Mouse (Mus musculus) heart, postnatal 0 days (tissue): Measurements from ENCODE around the gene Hmgcl. TPM values are rescaled to one million over a fixed set of nuclear protein-coding genes. Genes with fewer than 3 reads are reported as not detected.
A peak's percentile ranks its signal among the peaks of the same experiment; 100 is the strongest.

ENCODE experiments used
- ATAC-seq: fragments of 200-750 bp; cut with Nextera tagmentation; 2 replicates; pipeline ENCODE4 v1.8.0; 2017; ENCODE audit warnings: low read depth, moderate number of reproducible peaks, moderate library complexity; ENCODE audit not compliant: insufficient read depth
- DNase-seq: peaks from one replicate; pipeline ENCODE4 v3.0.0-alpha.2; 2016; ENCODE audit warnings: low spot score
- H3K27ac ChIP-seq: fragments of 300-500 bp; sonication (generic); 2 replicates; pipeline ENCODE4 v1.5.1; 2014; ENCODE audit warnings: low read depth, mild to moderate bottlenecking
- H3K27me3 ChIP-seq: fragments of 300-500 bp; sonication (generic); 2 replicates; pipeline ENCODE4 v1.6.1; 2014; ENCODE audit warnings: low read length, mixed read lengths; ENCODE audit not compliant: control insufficient read depth, insufficient read depth
- H3K36me3 ChIP-seq: fragments of 300-500 bp; sonication (generic); replicated peaks from 2 replicates; pipeline ENCODE4 v1.6.1; 2014; ENCODE audit warnings: low read length, mixed read lengths; ENCODE audit not compliant: control insufficient read depth, insufficient read depth
- H3K4me1 ChIP-seq: fragments of 300-500 bp; sonication (generic); 2 replicates; pipeline ENCODE4 v1.6.1; 2014; ENCODE audit warnings: antibody characterized with exemption; ENCODE audit not compliant: control insufficient read depth, insufficient read depth
- H3K4me2 ChIP-seq: fragments of 300-500 bp; sonication (generic); 2 replicates; pipeline ENCODE4 v1.6.1; 2014; ENCODE audit warnings: low read depth, mild to moderate bottlenecking, low read length, moderate library complexity
- H3K4me3 ChIP-seq: fragments of 300-500 bp; sonication (generic); 2 replicates; pipeline ENCODE4 v1.5.1; 2014; ENCODE audit warnings: low read depth, low read length
- H3K9ac ChIP-seq: fragments of 300-500 bp; sonication (generic); replicated peaks from 2 replicates; pipeline ENCODE4 v1.6.1; 2014; ENCODE audit warnings: low read depth, low read length, mixed read lengths
- H3K9me3 ChIP-seq: fragments of 300-500 bp; sonication (generic); replicated peaks from 2 replicates; pipeline ENCODE4 v1.6.1; 2016; ENCODE audit warnings: low read length; ENCODE audit not compliant: control insufficient read depth
- CTCF ChIP-seq: IDR thresholded peaks from 2 replicates; pipeline ENCODE4 v1.5.1; 2016; ENCODE audit warnings: antibody characterized with exemption, control low read depth, low read depth
- EP300 ChIP-seq: IDR thresholded peaks from 2 replicates; pipeline ENCODE4 v1.6.1; 2016; ENCODE audit warnings: antibody characterized with exemption, low read depth
- WGBS: fragments of 180-500 bp; shearing (Covaris S2); extraction: QIAGEN DNeasy Blood & Tissue Kit; methylation state at CpG from one replicate; pipeline ENCODE4 v1.1.7; 2014; 5-methylcytosine and 5-hydroxymethylcytosine counted together
- polyA plus RNA-seq: library from polyadenylated mRNA; unstranded; fragments of >200 nt; fragmentation: Nextera tagmentation; extraction: Ambion mirVana; gene quantifications from 2 replicates; pipeline ENCODE4 v1.2.1, GENCODE M21; 2015
- total RNA-seq: library from RNA; depleted of rRNA; stranded (reverse); fragments of >200 nt; gene quantifications from 2 replicates; pipeline ENCODE4 v1.2.3, GENCODE M21; 2014; ENCODE audit warnings: low replicate concordance

The Hmgcl gene
- total and polyA plus RNA-seq, 2 experiments from 2014 or later: 48.8 to 101 TPM

GRCm38 (mm10) chr4:135984556-135984955 lies 38.3 kb downstream of the Hmgcl start:
- Histone ChIP-seq H3K4me1 (0 out of 2 replicates have a peak, but pooled peaks cover 9% of the 10 kb centered on the region), H3K9ac (no peak overlapping the region), H3K9me3 (no peaks in the 10 kb centered on the region), H3K27ac (no peak overlapping the region), H3K36me3 (peaks cover 21% of the 10 kb centered on the region; the same call in 1 of the 2 replicates), H3K4me2 (no peak overlapping the region), H3K27me3 (no peaks in the 10 kb centered on the region), H3K4me3 (no peak overlapping the region)
- TF ChIP-seq EP300 (no peak), CTCF (no peak)
- ATAC-seq (no peak), DNase-seq (no peak)
- 74% methylated on average over 5 of the region's 5 CpGs for WGBS

DNA sequence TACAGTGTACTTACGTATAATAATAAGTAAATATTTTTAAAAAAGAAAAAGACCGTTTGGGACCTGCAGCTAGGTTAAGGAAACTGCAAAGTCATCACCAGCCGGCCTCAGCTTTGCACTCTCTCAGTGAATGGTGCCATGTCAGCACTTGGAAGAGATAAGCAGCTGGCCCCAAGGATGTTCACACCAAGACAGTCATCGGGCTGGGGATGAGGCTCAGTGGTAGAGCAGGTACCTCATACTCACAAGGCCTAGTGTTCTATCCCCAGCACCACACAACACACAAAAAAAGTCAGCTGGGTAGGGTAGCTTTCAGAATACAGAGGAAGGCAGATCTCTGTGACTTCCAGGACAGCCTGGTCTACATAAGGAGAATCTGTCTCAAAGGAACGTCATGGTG lies 38.9 kb downstream of the Hmgcl start:
- no peak overlapping the region for H3K4me3 ChIP-seq
- H3K9me3 ChIP-seq: no peaks in the 10 kb centered on the region
- no peaks in the 10 kb centered on the region for H3K27me3 ChIP-seq
- no peak for DNase-seq
- H3K4me1 ChIP-seq: 0 out of 2 replicates have a peak, but pooled peaks cover 9% of the 10 kb centered on the region
- TF ChIP-seq EP300 (no peak), CTCF (no peak)
- no peak overlapping the region for H3K9ac ChIP-seq
- no peak for ATAC-seq
- 74% methylated on average over 5 of the region's 5 CpGs for WGBS
- no peak overlapping the region for H3K27ac ChIP-seq
- no peak overlapping the region for H3K4me2 ChIP-seq
- peaks cover 21% of the 10 kb centered on the region; the same call in 1 of the 2 replicates for H3K36me3 ChIP-seq

DNA sequence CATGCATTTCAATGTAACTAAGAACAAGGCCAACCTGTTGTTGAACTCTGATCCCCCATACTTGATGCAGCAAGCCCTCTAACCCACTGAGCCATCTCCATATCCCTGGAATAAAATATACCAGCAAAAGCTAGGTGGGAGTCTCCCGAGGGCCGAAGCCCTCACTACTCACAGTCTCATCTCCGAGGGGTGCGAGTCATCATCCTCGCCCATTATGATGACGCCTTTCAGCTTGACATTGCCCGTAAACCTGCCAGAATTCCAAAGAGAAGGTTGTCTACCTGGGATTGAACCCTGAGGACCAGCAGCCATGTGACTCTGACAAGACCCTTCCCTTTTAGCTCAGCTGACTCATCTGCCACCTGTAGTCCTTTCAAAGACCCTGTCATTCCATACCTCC lies 39.5 kb downstream of the Hmgcl start:
- H3K27ac ChIP-seq: no peak overlapping the region
- ATAC-seq (no peak), DNase-seq (no peak)
- no peaks in the 10 kb centered on the region for H3K9me3 ChIP-seq
- 0 out of 2 replicates have a peak overlapping the region, but pooled peaks have one; percentile 91 for H3K4me3 ChIP-seq
- H3K9ac ChIP-seq: peak overlapping the region; percentile 92; the same call in 1 of the 2 replicates
- TF ChIP-seq EP300 (no peak), CTCF (no peak)
- WGBS: 86% methylated on average over 7 of the region's 7 CpGs
- no peaks in the 10 kb centered on the region for H3K27me3 ChIP-seq
- peak overlapping the region; percentile 98 for H3K4me2 ChIP-seq
- 0 out of 2 replicates have a peak, but pooled peaks cover 9% of the 10 kb centered on the region for H3K4me1 ChIP-seq
- peaks cover 21% of the 10 kb centered on the region; the same call in 1 of the 2 replicates for H3K36me3 ChIP-seq

GRCm38 (mm10) chr4:135986301-135986942 lies 40.2 kb downstream of the Hmgcl start:
- no peak for DNase-seq
- Histone ChIP-seq H3K36me3 (peaks cover 21% of the 10 kb centered on the region; the same call in 1 of the 2 replicates), H3K4me1 (0 out of 2 replicates have a peak, but pooled peaks cover 9% of the 10 kb centered on the region), H3K27ac (peak overlapping the region; percentile 70), H3K27me3 (no peaks in the 10 kb centered on the region), H3K4me2 (peak overlapping the region; percentile 98), H3K9me3 (no peaks in the 10 kb centered on the region), H3K4me3 (peak overlapping the region; percentile 91), H3K9ac (peak overlapping the region; percentile 92)
- ATAC-seq: peak; percentile 20; the same call in 1 of the 2 replicates
- TF ChIP-seq EP300: no peak
- TF ChIP-seq CTCF: no peak
- WGBS: 10% methylated on average over 23 of the region's 23 CpGs

- H3K4me2 ChIP-seq: peak within 1 kb of the TSS; percentile 98
- no peaks in the 10 kb centered on the region for H3K27me3 ChIP-seq
- H3K4me3 ChIP-seq: peak within 1 kb of the TSS; percentile 91
- under 1% methylated on average over 68 of the region's 81 CpGs for WGBS
- peak within 1 kb of the TSS; percentile 70 for H3K27ac ChIP-seq
- peak; percentile 89 for DNase-seq
- 0 out of 2 replicates have a peak, but pooled peaks cover 9% of the 10 kb centered on the region for H3K4me1 ChIP-seq
- H3K9me3 ChIP-seq: no peaks in the 10 kb centered on the region
- TF ChIP-seq CTCF: peak; percentile 35
- TF ChIP-seq EP300: no peak
- peak; percentile 92 for ATAC-seq
- peak within 1 kb of the TSS; percentile 92 for H3K9ac ChIP-seq
- H3K36me3 ChIP-seq: peaks cover 21% of the 10 kb centered on the region; the same call in 1 of the 2 replicates
Observed at GRCm38 (mm10) chr4:135986943-135987710, 40.9 kb downstream of the Hmgcl start, which contains the start of gene Pithd1. Gene Pithd1 (minus strand): TSS chr4:135987264.
